Mouse (Mus musculus) hindbrain, embryonic 11.5 days (tissue): ENCODE measurements around the gene Rpl23. TPM values are rescaled to one million over a fixed set of nuclear protein-coding genes. Genes with fewer than 3 reads are reported as not detected.

Experiments
- ATAC-seq: fragments of 200-750 bp; cut with Nextera tagmentation; 2 replicates; pipeline ENCODE4 v1.8.0; 2017; ENCODE audit warnings: mild to moderate bottlenecking, moderate TSS enrichment, moderate library complexity; ENCODE audit not compliant: low FRiP score
- DNase-seq: peaks from one replicate; pipeline ENCODE4 v3.0.0-alpha.2; 2015; ENCODE audit warnings: low spot score
- H3K27ac ChIP-seq: fragments of 300-500 bp; sonication (generic); 2 replicates; pipeline ENCODE4 v1.5.1; 2014; ENCODE audit warnings: mild to moderate bottlenecking, low read depth, low read length
- H3K27me3 ChIP-seq: fragments of 300-500 bp; sonication (generic); 2 replicates; pipeline ENCODE4 v1.6.1; 2014; ENCODE audit warnings: mild to moderate bottlenecking, low read length, moderate library complexity, mixed read lengths; ENCODE audit not compliant: control insufficient read depth, insufficient read depth
- H3K36me3 ChIP-seq: fragments of 300-500 bp; sonication (generic); 2 replicates; pipeline ENCODE4 v1.6.1; 2014; ENCODE audit warnings: mild to moderate bottlenecking, low read length, moderate library complexity, mixed read lengths; ENCODE audit not compliant: control insufficient read depth, insufficient read depth
- H3K4me1 ChIP-seq: fragments of 300-500 bp; sonication (generic); replicated peaks from 2 replicates; pipeline ENCODE4 v1.6.1; 2014; ENCODE audit warnings: low read length, mixed read lengths; ENCODE audit not compliant: control insufficient read depth, insufficient read depth
- H3K4me2 ChIP-seq: fragments of 300-500 bp; sonication (generic); replicated peaks from 2 replicates; pipeline ENCODE4 v1.6.1; 2014; ENCODE audit warnings: mild to moderate bottlenecking, low read depth, low read length
- H3K4me3 ChIP-seq: fragments of 300-500 bp; sonication (generic); 2 replicates; pipeline ENCODE4 v1.5.1; 2014; ENCODE audit warnings: low read depth, low read length
- H3K9ac ChIP-seq: fragments of 300-500 bp; sonication (generic); 2 replicates; pipeline ENCODE4 v1.6.1; 2014; ENCODE audit warnings: low read depth, low read length
- H3K9me3 ChIP-seq: fragments of 300-500 bp; sonication (generic); 2 replicates; pipeline ENCODE4 v1.6.1; 2016; ENCODE audit warnings: low read length; ENCODE audit not compliant: control insufficient read depth
- WGBS: fragments of 180-500 bp; shearing (Covaris S2); extraction: QIAGEN DNeasy Blood & Tissue Kit; methylation state at CpG from one replicate; pipeline ENCODE4 v1.1.7; 2014; 5-methylcytosine and 5-hydroxymethylcytosine counted together
- polyA plus RNA-seq: library from polyadenylated mRNA; unstranded; fragments of >200 nt; fragmentation: Nextera tagmentation; extraction: Ambion mirVana; gene quantifications from 2 replicates; pipeline ENCODE4 v1.2.1, GENCODE M21; 2014

Rpl23 gene
- polyA plus RNA-seq, 1 experiment from 2014 or later: 458 TPM

DNA sequence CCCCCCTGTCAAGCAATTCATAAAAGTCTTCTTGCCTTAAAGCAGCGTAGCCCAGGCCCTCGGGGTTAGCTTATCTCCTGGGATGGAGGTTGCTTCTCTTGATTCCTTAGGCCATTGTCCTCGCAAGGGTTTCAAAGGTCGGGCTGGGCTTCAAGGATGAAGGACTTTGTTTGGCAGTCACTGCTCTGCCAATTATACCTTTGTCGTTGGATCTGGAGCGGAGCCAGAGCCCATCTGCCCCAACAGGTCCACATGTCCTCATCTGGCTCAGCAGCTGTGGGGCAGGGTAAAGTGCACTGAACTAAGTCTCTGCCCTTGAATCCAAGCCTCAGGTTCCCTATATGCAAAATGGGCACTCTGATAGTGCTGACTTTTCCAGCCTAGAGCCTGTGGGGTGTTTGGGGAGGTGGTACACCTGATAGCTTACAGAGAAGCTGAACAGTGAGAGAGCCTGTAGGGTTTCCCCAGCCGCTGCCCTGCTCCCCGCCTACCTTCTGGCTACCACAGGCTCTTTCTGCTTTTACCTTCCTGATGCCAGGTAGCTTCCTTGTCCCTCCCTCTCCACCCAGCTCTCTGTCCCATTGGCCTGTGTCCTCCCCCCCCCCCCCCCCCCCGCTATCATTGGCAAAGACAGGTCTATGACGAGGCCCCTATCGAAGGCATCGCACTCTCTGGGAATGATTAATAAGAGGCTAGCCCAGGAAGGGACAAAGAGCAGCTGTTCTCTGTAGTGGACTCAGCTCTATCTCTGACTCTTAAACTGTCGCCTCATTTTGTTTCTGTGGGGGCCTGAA lies 29.5 kb upstream of the Rpl23 start:
- no peaks in the 10 kb centered on the region for H3K27me3 ChIP-seq
- H3K9me3 ChIP-seq: no peaks in the 10 kb centered on the region
- H3K9ac ChIP-seq: peak overlapping the region; percentile 45; the same call in 1 of the 2 replicates
- 28% methylated on average over 12 of the region's 13 CpGs for WGBS
- ATAC-seq (peak; percentile 23), DNase-seq (peak; percentile 29)
- peaks cover 37% of the 10 kb centered on the region for H3K4me1 ChIP-seq
- peak overlapping the region; percentile 89 for H3K27ac ChIP-seq
- no peak overlapping the region; the same call in 1 of the 2 replicates for H3K4me2 ChIP-seq
- 0 out of 2 replicates have a peak, but pooled peaks cover 5% of the 10 kb centered on the region for H3K36me3 ChIP-seq
- no peak overlapping the region for H3K4me3 ChIP-seq

DNA sequence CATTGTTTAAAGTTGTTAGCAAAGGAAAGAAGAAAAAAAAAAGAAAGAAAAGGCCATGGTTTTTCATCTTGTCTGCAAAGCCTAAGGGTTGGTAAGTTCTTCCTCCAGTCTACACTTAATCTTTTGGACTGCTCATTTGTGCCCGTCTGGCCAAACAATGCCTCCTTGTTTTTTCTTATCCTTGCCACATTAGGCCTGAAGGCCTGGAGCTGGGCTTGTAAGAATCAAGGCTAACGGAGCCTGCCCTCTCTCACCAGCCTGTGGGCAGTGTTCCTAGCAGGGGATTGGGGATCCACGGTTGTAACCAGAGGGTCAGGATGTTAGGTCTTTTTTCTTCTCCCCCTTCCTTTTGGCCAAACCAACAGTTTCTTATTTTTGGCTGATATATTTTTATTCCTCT lies 28.7 kb upstream of the Rpl23 start:
- DNase-seq: peak; percentile 27
- H3K4me1 ChIP-seq: peaks cover 40% of the 10 kb centered on the region
- H3K4me3 ChIP-seq: no peak overlapping the region
- H3K4me2 ChIP-seq: no peak overlapping the region
- H3K27me3 ChIP-seq: no peaks in the 10 kb centered on the region
- no peaks in the 10 kb centered on the region for H3K9me3 ChIP-seq
- ATAC-seq: no peak
- no peak overlapping the region for H3K27ac ChIP-seq
- H3K9ac ChIP-seq: no peak overlapping the region
- 20% methylated on average over 3 of the region's 3 CpGs for WGBS
- 0 out of 2 replicates have a peak, but pooled peaks cover 5% of the 10 kb centered on the region for H3K36me3 ChIP-seq

DNA sequence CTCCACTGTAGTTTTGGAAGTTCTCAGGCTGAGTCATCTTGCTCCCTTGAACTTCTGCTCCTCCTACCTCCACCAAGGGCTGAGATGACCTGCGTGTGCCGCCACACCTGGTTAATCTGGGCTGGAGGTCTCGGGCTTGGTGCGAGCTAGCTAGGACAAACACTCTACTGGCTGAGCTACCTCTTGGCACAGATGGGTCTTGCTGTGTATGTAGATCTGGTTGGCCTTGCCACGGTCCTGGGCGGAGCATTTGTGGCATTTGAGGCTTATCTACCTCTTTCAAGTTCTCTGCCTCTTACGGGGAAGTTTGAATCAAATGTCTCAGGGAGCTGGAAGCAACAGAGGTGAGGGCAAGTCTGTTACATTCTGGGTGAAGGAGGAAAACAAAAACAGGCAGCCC lies 28.1 kb upstream of the Rpl23 start:
- no peak overlapping the region for H3K27ac ChIP-seq

DNA sequence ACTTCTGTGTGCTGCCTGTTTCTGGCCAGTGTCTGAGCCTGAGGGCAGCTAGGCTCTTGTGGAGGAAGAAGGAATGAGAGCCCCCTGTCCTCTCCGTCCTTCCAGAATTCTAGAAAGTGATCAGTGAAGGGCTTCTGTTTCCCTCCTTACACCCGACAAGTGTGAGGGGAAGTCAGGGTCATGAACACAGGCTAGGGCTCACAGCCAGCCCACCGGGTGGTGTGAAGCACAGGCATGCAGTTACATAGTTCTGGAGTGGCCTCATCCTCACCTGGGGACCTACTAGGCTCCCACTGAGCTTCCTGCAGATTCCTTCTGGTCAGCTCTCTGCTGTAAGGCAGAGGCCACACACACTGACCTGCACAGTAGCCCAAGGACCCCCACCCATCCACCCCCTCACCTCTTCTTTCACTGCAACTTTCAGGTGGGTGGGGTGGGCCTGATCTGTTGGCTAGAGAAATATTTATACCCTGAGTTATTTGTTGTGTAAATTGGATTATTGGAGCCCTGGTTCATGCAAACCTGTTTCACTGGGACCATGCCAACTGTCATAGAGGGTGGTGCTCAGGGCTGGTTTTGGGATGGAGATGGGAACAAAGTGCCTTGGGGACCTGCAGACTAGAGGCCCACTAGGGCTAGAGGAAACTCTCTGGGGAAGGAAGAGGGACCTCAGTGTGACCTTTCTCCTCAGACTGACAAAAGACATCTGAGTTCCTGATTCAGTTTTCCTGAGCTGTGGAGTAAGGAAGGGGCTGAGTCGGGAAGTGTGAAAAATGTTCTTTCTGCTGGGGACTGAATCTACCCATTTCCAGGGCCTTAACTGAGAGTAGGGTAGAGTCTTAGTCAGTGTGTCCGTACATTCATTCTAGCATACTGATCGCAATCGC lies 27.2 kb upstream of the Rpl23 start:
- 0 out of 2 replicates have a peak, but pooled peaks cover 5% of the 10 kb centered on the region for H3K36me3 ChIP-seq
- peak overlapping the region; percentile 24; the same call in 1 of the 2 replicates for H3K27ac ChIP-seq
- no peaks in the 10 kb centered on the region for H3K9me3 ChIP-seq
- peaks cover 50% of the 10 kb centered on the region for H3K4me1 ChIP-seq
- 76% methylated on average over 7 of the region's 7 CpGs for WGBS
- DNase-seq (no peak), ATAC-seq (no peak)
- H3K4me3 ChIP-seq: no peak overlapping the region
- no peaks in the 10 kb centered on the region for H3K27me3 ChIP-seq
- H3K4me2 ChIP-seq: no peak overlapping the region
- no peak overlapping the region for H3K9ac ChIP-seq

More for the DNA sequence above, 28.1 kb upstream of the Rpl23 start:
- Histone ChIP-seq H3K4me2 (no peak overlapping the region), H3K9ac (no peak overlapping the region), H3K36me3 (0 out of 2 replicates have a peak, but pooled peaks cover 5% of the 10 kb centered on the region), H3K4me3 (no peak overlapping the region), H3K9me3 (no peaks in the 10 kb centered on the region), H3K27me3 (no peaks in the 10 kb centered on the region), H3K4me1 (peaks cover 44% of the 10 kb centered on the region)
- ATAC-seq: no peak
- DNase-seq: no peak
- WGBS: 76% methylated on average over 7 of the region's 7 CpGs

- H3K4me1 ChIP-seq: peaks cover 49% of the 10 kb centered on the region
- peak overlapping the region; percentile 24; the same call in 1 of the 2 replicates for H3K27ac ChIP-seq
- H3K9me3 ChIP-seq: no peaks in the 10 kb centered on the region
- no peak overlapping the region for H3K9ac ChIP-seq
- H3K4me2 ChIP-seq: no peak overlapping the region
- H3K27me3 ChIP-seq: no peaks in the 10 kb centered on the region
- DNase-seq (no peak), ATAC-seq (no peak)
- no peak overlapping the region for H3K4me3 ChIP-seq
- WGBS: 38% methylated on average over 5 of the region's 5 CpGs
- 0 out of 2 replicates have a peak, but pooled peaks cover 5% of the 10 kb centered on the region for H3K36me3 ChIP-seq
These were observed 26.5 kb upstream of the Rpl23 start for GRCm38 (mm10) chr11:97808621-97809234.

DNA sequence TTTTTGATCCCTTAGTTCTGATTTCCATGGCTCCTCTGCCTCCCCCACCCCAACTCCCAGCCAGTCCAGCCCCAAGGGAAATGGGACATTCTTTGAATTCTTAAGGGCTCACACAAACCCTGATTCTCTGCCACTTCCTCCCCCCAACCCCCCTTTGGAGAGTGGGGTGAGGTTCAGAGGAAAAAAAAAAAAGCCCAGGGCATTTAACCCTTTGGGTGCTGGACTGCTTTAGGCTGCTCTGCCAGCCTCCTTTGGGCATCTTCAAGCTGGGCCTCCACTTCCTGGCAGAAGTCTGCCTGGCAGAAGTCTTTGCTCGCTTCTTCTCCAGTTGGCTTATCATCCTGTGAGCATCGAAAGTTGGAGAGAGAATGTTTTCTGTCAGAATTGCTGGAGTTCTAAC lies 25.9 kb upstream of the Rpl23 start:
- 62% methylated on average over 2 of the region's 2 CpGs for WGBS
- 0 out of 2 replicates have a peak overlapping the region, but pooled peaks have one; percentile 20 for H3K27ac ChIP-seq

GRCm38 (mm10) chr11:97807626-97808025 lies 25.4 kb upstream of the Rpl23 start:
- H3K27ac ChIP-seq: 0 out of 2 replicates have a peak overlapping the region, but pooled peaks have one; percentile 20
- ATAC-seq: no peak

More for the DNA sequence above, 25.9 kb upstream of the Rpl23 start:
- peak overlapping the region; percentile 7; the same call in 1 of the 2 replicates for H3K4me2 ChIP-seq
- 0 out of 2 replicates have a peak, but pooled peaks cover 5% of the 10 kb centered on the region for H3K36me3 ChIP-seq
- ATAC-seq (no peak), DNase-seq (peak; percentile 31)
- no peaks in the 10 kb centered on the region for H3K27me3 ChIP-seq
- no peak overlapping the region for H3K9ac ChIP-seq
- no peak overlapping the region for H3K4me3 ChIP-seq
- H3K9me3 ChIP-seq: no peaks in the 10 kb centered on the region
- H3K4me1 ChIP-seq: peaks cover 43% of the 10 kb centered on the region

DNA sequence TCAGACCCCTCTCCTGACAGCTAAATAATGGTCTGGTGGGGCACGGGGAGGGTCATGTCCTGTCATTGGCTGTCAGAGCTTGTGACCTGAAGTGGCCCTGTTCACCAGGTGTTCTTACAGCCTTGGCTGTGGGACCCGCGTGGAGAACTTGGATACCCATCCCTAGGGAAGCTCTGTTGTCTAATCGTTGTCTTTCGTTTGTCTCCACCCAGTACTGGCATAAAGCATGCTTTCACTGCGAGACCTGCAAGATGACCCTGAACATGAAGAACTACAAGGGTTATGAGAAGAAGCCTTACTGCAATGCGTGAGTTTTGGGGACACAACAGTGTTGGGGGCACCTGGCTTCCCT lies 24.4 kb upstream of the Rpl23 start:
- Histone ChIP-seq H3K9ac (no peak overlapping the region), H3K36me3 (0 out of 2 replicates have a peak, but pooled peaks cover 5% of the 10 kb centered on the region), H3K27ac (peak overlapping the region; percentile 13; the same call in 1 of the 2 replicates), H3K4me1 (peaks cover 34% of the 10 kb centered on the region), H3K4me3 (no peak overlapping the region), H3K27me3 (no peaks in the 10 kb centered on the region), H3K9me3 (no peaks in the 10 kb centered on the region), H3K4me2 (no peak overlapping the region)
- ATAC-seq (no peak), DNase-seq (no peak)
- 55% methylated on average over 7 of the region's 7 CpGs for WGBS

More at GRCm38 (mm10) chr11:97807626-97808025, 25.4 kb upstream of the Rpl23 start:
- Histone ChIP-seq H3K9ac (no peak overlapping the region), H3K4me3 (no peak overlapping the region), H3K27me3 (no peaks in the 10 kb centered on the region), H3K9me3 (no peaks in the 10 kb centered on the region), H3K4me1 (peaks cover 38% of the 10 kb centered on the region), H3K4me2 (no peak overlapping the region; the same call in 1 of the 2 replicates), H3K36me3 (0 out of 2 replicates have a peak, but pooled peaks cover 5% of the 10 kb centered on the region)
- DNase-seq: no peak
- WGBS: 53% methylated on average over 6 of the region's 6 CpGs
